Mouse (Mus musculus) urinary bladder, postnatal 25 days (tissue): Measurements from ENCODE around the gene Ndufa6.
A peak's percentile ranks its signal among the peaks of the same experiment; 100 is the strongest.
"Not testable (repeated sequence)": the region's sequence is repeated elsewhere in the genome, so short reads cannot be mapped to it uniquely, and the experiment has no call there.

Experiments used
- DNase-seq: peaks from one replicate; pipeline ENCODE4 v3.0.0; 2022; ENCODE audit warnings: low spot score

Ndufa6 gene

GRCm38 (mm10) chr15:82368146-82368545 is 14.0 kb upstream of the Ndufa6 start:
- no peak for DNase-seq

- not testable (repeated sequence) for DNase-seq
Observed at GRCm38 (mm10) chr15:82364561-82364960, 10.4 kb upstream of the Ndufa6 start.

- not testable (repeated sequence) for DNase-seq
Observed at GRCm38 (mm10) chr15:82363801-82364200, 9.7 kb upstream of the Ndufa6 start.

- DNase-seq = no peak
Observed at GRCm38 (mm10) chr15:82362234-82362633, 8.1 kb upstream of the Ndufa6 start.

GRCm38 (mm10) chr15:82361459-82362018 is 7.4 kb upstream of the Ndufa6 start:
- DNase-seq = no peak

GRCm38 (mm10) chr15:82358431-82359260 is 4.5 kb upstream of the Ndufa6 start:
- DNase-seq = no peak

- DNase-seq = no peak
Observed at GRCm38 (mm10) chr15:82353745-82354113, 393 bp downstream of the Ndufa6 start.

GRCm38 (mm10) chr15:82353078-82353744 is 911 bp downstream of the Ndufa6 start:
- no peak for DNase-seq

GRCm38 (mm10) chr15:82351480-82351879 is 2.6 kb downstream of the Ndufa6 start:
- no peak for DNase-seq

- no peak for DNase-seq
Observed at GRCm38 (mm10) chr15:82350349-82350748, 3.8 kb downstream of the Ndufa6 start.

- DNase-seq = no peak
Observed at GRCm38 (mm10) chr15:82348999-82349341, 5.2 kb downstream of the Ndufa6 start.

GRCm38 (mm10) chr15:82348258-82348998 is 5.7 kb downstream of the Ndufa6 start:
- no peak for DNase-seq

GRCm38 (mm10) chr15:82347852-82348251 is 6.3 kb downstream of the Ndufa6 start:
- DNase-seq = no peak

GRCm38 (mm10) chr15:82347303-82347676 is 6.8 kb downstream of the Ndufa6 start:
- no peak for DNase-seq

- DNase-seq = no peak
Observed at GRCm38 (mm10) chr15:82346580-82347302, 7.4 kb downstream of the Ndufa6 start.

GRCm38 (mm10) chr15:82345820-82346470 is 8.2 kb downstream of the Ndufa6 start:
- peak; percentile 95 for DNase-seq

- no peak for DNase-seq
Observed at GRCm38 (mm10) chr15:82344971-82345370, 9.2 kb downstream of the Ndufa6 start.

- DNase-seq = no peak
Observed at GRCm38 (mm10) chr15:82343368-82344287, 10.5 kb downstream of the Ndufa6 start.

- no peak for DNase-seq
Observed at GRCm38 (mm10) chr15:82342543-82342935, 11.6 kb downstream of the Ndufa6 start.
